Mouse (Mus musculus) midbrain, embryonic 14.5 days (tissue): ENCODE results near the gene Epha8. TPM values are rescaled to one million over a fixed set of nuclear protein-coding genes. Genes with fewer than 3 reads are reported as not detected.

Experiments used
- ATAC-seq: fragments of 200-750 bp; cut with Nextera tagmentation; 2 replicates; pipeline ENCODE4 v1.8.0; 2017; ENCODE audit warnings: moderate number of reproducible peaks, moderate library complexity; ENCODE audit not compliant: low FRiP score, low TSS enrichment
- DNase-seq: peaks from one replicate; pipeline ENCODE4 v3.0.0-alpha.2; 2015
- H3K27ac ChIP-seq: fragments of 300-500 bp; sonication (generic); replicated peaks from 2 replicates; pipeline ENCODE4 v1.5.1; 2014; ENCODE audit warnings: mild to moderate bottlenecking, low read depth, low read length, moderate library complexity
- H3K27me3 ChIP-seq: fragments of 300-500 bp; sonication (generic); 2 replicates; pipeline ENCODE4 v1.6.1; 2014; ENCODE audit warnings: low read length, control low read depth, mixed read lengths; ENCODE audit not compliant: control insufficient read depth, insufficient read depth
- H3K36me3 ChIP-seq: fragments of 300-500 bp; sonication (generic); 2 replicates; pipeline ENCODE4 v1.6.1; 2014; ENCODE audit warnings: low read length, control low read depth; ENCODE audit not compliant: control insufficient read depth, insufficient read depth
- H3K4me1 ChIP-seq: fragments of 300-500 bp; sonication (generic); 2 replicates; pipeline ENCODE4 v1.6.1; 2014; ENCODE audit warnings: mild to moderate bottlenecking, antibody characterized with exemption, low read length, control low read depth; ENCODE audit not compliant: control insufficient read depth, insufficient read depth
- H3K4me2 ChIP-seq: fragments of 300-500 bp; sonication (generic); 2 replicates; pipeline ENCODE4 v1.6.1; 2014; ENCODE audit warnings: mild to moderate bottlenecking, low read length, moderate library complexity
- H3K4me3 ChIP-seq: fragments of 300-500 bp; sonication (generic); replicated peaks from 2 replicates; pipeline ENCODE4 v1.5.1; 2014; ENCODE audit warnings: low read depth, low read length
- H3K9ac ChIP-seq: fragments of 300-500 bp; sonication (generic); replicated peaks from 2 replicates; pipeline ENCODE4 v1.6.1; 2014; ENCODE audit warnings: mild to moderate bottlenecking, low read length, moderate library complexity
- H3K9me3 ChIP-seq: fragments of 300-500 bp; sonication (generic); 2 replicates; pipeline ENCODE4 v1.6.1; 2016; ENCODE audit warnings: low read length, control low read depth, mixed read lengths; ENCODE audit not compliant: control insufficient read depth
- WGBS: fragments of 180-500 bp; shearing (Covaris S2); extraction: QIAGEN DNeasy Blood & Tissue Kit; methylation state at CpG from one replicate; pipeline ENCODE4 v1.1.7; 2014; 5-methylcytosine and 5-hydroxymethylcytosine counted together
- polyA plus RNA-seq: library from polyadenylated mRNA; unstranded; fragments of >200 nt; fragmentation: Nextera tagmentation; extraction: Ambion mirVana; gene quantifications from 2 replicates; pipeline ENCODE4 v1.2.1, GENCODE M21; 2014

The Epha8 gene
- 18.5 and 20.5 TPM in 2 replicates for polyA plus RNA-seq

GRCm38 (mm10) chr4:136956751-136957446 is at the start of gene Epha8:
Epha8 (minus strand) TSS chr4:136956816.
- 3% methylated on average over 74 of the region's 75 CpGs for WGBS
- Histone ChIP-seq H3K4me3 (peak within 1 kb of the TSS; percentile 44), H3K4me2 (peak within 1 kb of the TSS; percentile 81), H3K36me3 (no peaks in the 10 kb centered on the region), H3K9me3 (no peaks in the 10 kb centered on the region), H3K9ac (peak within 1 kb of the TSS; percentile 66), H3K27me3 (peaks cover 86% of the 10 kb centered on the region), H3K4me1 (peaks cover 20% of the 10 kb centered on the region), H3K27ac (0 out of 2 replicates have a peak within 1 kb of the TSS, but pooled peaks have one; percentile 20)
- ATAC-seq: peak; percentile 43; the same call in 1 of the 2 replicates
- peak; percentile 80 for DNase-seq

DNA sequence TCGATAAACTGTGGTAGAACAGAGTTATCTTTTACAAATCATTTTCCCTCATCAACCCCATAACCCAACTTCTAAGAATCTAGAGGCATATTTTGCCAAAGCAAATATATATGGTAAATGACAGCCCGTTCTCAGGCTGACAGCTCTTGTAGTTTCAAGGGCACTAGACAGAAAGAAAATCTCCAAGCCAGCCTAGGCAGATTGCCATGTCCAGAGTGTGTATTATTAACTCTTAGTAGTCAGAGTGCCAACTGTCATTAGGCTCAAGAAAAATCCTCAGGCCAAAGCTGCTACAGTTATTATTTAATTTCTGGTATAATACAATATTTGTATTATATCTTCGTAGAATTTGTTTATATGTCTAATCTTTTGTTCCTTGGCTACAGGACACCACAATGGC is 45.2 kb upstream of the Epha8 start:
- DNase-seq: no peak
- WGBS: 80% methylated on average over 3 of the region's 3 CpGs
- no peak overlapping the region for H3K27ac ChIP-seq

GRCm38 (mm10) chr4:137001020-137001419 is 44.4 kb upstream of the Epha8 start:
- ATAC-seq: no peak
- no peaks in the 10 kb centered on the region for H3K27me3 ChIP-seq
- H3K4me3 ChIP-seq: no peak overlapping the region
- 77% methylated on average over 7 of the region's 7 CpGs for WGBS
- H3K27ac ChIP-seq: no peak overlapping the region; the same call in 1 of the 2 replicates
- no peak for DNase-seq
- peaks cover 5% of the 10 kb centered on the region for H3K4me1 ChIP-seq
- no peak overlapping the region for H3K9ac ChIP-seq
- no peak overlapping the region for H3K4me2 ChIP-seq
- H3K9me3 ChIP-seq: no peaks in the 10 kb centered on the region
- peaks cover 24% of the 10 kb centered on the region for H3K36me3 ChIP-seq

More for the DNA sequence above, 45.2 kb upstream of the Epha8 start:
- no peak overlapping the region for H3K9ac ChIP-seq
- ATAC-seq: no peak
- H3K27me3 ChIP-seq: no peaks in the 10 kb centered on the region
- H3K4me2 ChIP-seq: no peak overlapping the region
- peaks cover 24% of the 10 kb centered on the region for H3K36me3 ChIP-seq
- H3K9me3 ChIP-seq: no peaks in the 10 kb centered on the region
- no peak overlapping the region for H3K4me3 ChIP-seq
- peaks cover 12% of the 10 kb centered on the region for H3K4me1 ChIP-seq

DNA sequence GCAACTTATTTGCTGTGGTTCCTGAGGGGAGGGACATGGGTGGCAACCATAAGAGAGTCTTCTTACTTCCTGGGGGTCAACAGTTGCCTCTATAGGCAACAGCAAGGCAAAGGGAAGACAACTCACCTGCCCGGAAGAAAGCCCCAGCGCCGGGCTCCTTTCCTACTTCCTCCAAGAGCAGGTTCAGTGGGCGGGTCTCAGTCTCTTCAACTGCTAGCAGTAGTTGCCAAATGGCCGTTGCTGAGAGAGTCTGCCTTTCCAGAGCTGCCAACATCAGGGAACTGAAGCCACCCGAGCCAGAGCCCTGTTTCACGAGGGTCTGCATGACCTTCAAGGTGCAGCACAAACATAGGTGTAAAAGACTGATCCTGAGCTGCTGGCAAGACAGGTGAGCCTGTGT is 41.8 kb upstream of the Epha8 start:
- H3K27me3 ChIP-seq: no peaks in the 10 kb centered on the region
- no peak for ATAC-seq
- H3K4me2 ChIP-seq: no peak overlapping the region
- WGBS: 87% methylated on average over 7 of the region's 7 CpGs
- no peak overlapping the region for H3K9ac ChIP-seq
- DNase-seq: no peak
- no peaks in the 10 kb centered on the region for H3K4me1 ChIP-seq
- H3K4me3 ChIP-seq: no peak overlapping the region
- no peaks in the 10 kb centered on the region for H3K9me3 ChIP-seq
- H3K27ac ChIP-seq: no peak overlapping the region
- H3K36me3 ChIP-seq: peaks cover 45% of the 10 kb centered on the region

GRCm38 (mm10) chr4:136997723-136998345 is 41.2 kb upstream of the Epha8 start:
- WGBS: 94% methylated on average over 12 of the region's 12 CpGs
- H3K36me3 ChIP-seq: peaks cover 48% of the 10 kb centered on the region
- H3K4me1 ChIP-seq: no peaks in the 10 kb centered on the region
- ATAC-seq (no peak), DNase-seq (no peak)
- H3K27ac ChIP-seq: no peak overlapping the region
- no peaks in the 10 kb centered on the region for H3K27me3 ChIP-seq
- H3K4me3 ChIP-seq: no peak overlapping the region
- H3K9ac ChIP-seq: no peak overlapping the region
- no peaks in the 10 kb centered on the region for H3K9me3 ChIP-seq
- no peak overlapping the region for H3K4me2 ChIP-seq

GRCm38 (mm10) chr4:136996933-136997332 is 40.3 kb upstream of the Epha8 start:
- Histone ChIP-seq H3K4me3 (no peak overlapping the region), H3K4me1 (no peaks in the 10 kb centered on the region), H3K27me3 (no peaks in the 10 kb centered on the region), H3K27ac (peak overlapping the region; percentile 26; the same call in 1 of the 2 replicates), H3K36me3 (peaks cover 51% of the 10 kb centered on the region), H3K4me2 (no peak overlapping the region), H3K9me3 (no peaks in the 10 kb centered on the region), H3K9ac (0 out of 2 replicates have a peak overlapping the region, but pooled peaks have one; percentile 3)
- no peak for DNase-seq
- ATAC-seq: no peak
- WGBS: 68% methylated on average over 7 of the region's 7 CpGs

DNA sequence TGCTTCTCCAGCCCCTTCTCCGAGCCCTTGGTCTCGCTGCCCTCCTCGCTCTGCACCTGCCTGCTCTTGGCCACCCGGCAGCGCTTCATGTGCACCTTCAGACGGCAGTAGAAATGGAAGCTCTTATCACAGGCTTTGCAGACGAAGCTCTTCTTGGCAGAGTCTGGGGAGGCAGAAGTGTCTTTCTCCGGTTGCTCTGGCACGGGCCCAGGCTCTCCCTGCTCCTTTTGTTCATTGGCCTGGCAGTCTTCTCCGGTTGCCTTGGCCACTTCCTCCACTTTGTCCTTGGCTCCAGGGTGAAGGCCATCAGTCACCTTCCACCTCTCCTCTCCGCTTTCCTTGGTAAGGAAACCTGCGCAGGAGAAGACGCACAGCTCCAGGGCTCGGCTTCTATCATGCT is 38.7 kb upstream of the Epha8 start:
- Histone ChIP-seq H3K27ac (no peak overlapping the region), H3K4me1 (no peaks in the 10 kb centered on the region), H3K9me3 (no peaks in the 10 kb centered on the region), H3K4me3 (no peak overlapping the region), H3K4me2 (no peak overlapping the region), H3K36me3 (peaks cover 54% of the 10 kb centered on the region), H3K9ac (no peak overlapping the region), H3K27me3 (no peaks in the 10 kb centered on the region)
- 91% methylated on average over 14 of the region's 14 CpGs for WGBS
- DNase-seq (no peak), ATAC-seq (no peak)

DNA sequence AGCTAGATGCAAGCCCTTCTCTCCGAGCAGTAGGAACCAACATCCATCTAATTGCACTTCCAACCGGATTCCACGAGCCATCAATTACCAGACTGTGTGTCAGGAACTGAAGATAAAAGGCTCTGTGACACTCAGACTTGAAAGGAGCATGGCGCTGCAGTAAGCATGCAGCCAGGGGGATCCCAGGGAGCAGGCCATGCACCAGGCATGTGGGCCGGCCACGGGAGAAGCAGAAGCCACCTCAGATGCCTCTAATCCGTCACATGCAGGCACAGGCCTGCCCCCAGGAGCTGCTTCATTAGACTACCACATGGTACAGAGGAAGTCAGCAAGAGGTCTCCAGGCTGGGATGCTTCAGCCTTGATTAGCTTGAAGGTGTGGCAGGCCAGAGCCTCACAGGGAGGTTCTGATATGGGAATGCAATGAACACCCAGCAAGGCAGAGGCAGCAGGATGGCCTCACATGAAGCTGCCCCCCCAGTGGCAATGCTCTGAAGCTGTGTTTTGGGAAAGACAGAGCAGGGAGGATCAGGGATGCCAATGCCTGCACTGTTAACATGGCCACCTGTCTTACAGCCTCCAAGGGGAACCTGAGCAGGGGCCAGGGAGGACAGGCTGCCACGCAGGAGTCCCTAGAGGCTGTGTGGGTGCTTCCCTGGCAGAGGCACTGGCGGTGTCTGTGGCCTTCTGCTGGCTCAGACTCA is 25.5 kb upstream of the Epha8 start:
- Histone ChIP-seq H3K27me3 (peaks cover 11% of the 10 kb centered on the region; the same call in 1 of the 2 replicates), H3K4me3 (no peak overlapping the region), H3K4me1 (peaks cover 14% of the 10 kb centered on the region; the same call in 1 of the 2 replicates), H3K27ac (peak overlapping the region; percentile 46), H3K4me2 (no peak overlapping the region), H3K9me3 (no peaks in the 10 kb centered on the region), H3K9ac (peak overlapping the region; percentile 24), H3K36me3 (peaks cover 10% of the 10 kb centered on the region)
- DNase-seq (no peak), ATAC-seq (peak; percentile 27; the same call in 1 of the 2 replicates)
- 51% methylated on average over 9 of the region's 9 CpGs for WGBS
